Mouse (Mus musculus): Measurements from ENCODE around the gene Trim41. TPM values are rescaled to one million over a fixed set of nuclear protein-coding genes. Genes with fewer than 3 reads are reported as not detected.

The Trim41 gene
- polyA plus RNA-seq, 1 experiment from 2014 or later: 6.3 TPM

DNA sequence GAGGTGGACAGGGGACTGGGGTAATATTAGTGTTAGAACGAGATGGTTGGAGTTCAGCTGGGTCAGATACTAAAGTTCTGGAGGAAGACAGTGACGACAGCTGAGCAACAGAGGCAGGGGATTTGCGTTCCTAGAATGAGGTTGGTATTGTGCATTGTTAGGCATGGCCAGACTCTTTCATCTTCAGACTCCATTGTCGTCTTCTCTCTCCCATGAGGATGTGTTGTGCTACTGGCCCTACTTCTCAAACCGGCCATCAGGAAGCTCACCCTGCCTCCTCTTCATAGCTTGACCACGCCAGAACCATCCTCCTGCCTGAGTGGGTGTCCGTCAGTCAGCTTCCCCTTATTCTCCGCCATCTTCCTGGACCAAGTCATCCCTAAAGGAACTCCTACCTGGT is 58.1 kb downstream of the Trim41 start:
- Histone ChIP-seq H3K36me3 (ENCODE audit: control insufficient read depth, insufficient read depth, low read length) (no peaks in the 10 kb centered on the region), H3K9me3 (ENCODE audit: control insufficient read depth, low read length) (no peaks in the 10 kb centered on the region), H3K4me3 (replicated peaks; ENCODE audit: low read depth, low read length) (no peak overlapping the region), H3K9ac (replicated peaks; ENCODE audit: low read length) (no peak overlapping the region), H3K4me1 (ENCODE audit: control insufficient read depth, insufficient read depth, low read length) (no peaks in the 10 kb centered on the region), H3K4me2 (ENCODE audit: low read length) (no peak overlapping the region), H3K27ac (replicated peaks; ENCODE audit: low read depth, low read length) (no peak overlapping the region), H3K27me3 (ENCODE audit: control insufficient read depth, insufficient read depth, low read length) (no peaks in the 10 kb centered on the region)
- no peak for DNase-seq
- no peak for ATAC-seq (ENCODE audit: low FRiP score, low TSS enrichment)
- WGBS: 84% methylated on average over 8 of the region's 8 CpGs

Other genes starting within 250 kb of the Trim41 start
- 505 and 506 TPM in 2 replicates for gene Rack1, start 17.0 kb downstream of the Trim41 start, polyA plus RNA-seq (2014; fragmentation: Nextera tagmentation; extraction: Ambion mirVana)
- gene Trim7, start 8.8 kb upstream of the Trim41 start, polyA plus RNA-seq (2014; fragmentation: Nextera tagmentation; extraction: Ambion mirVana): 0.75 and 1.6 TPM in 2 replicates
- gene Gm12184, start 9.3 kb upstream of the Trim41 start, polyA plus RNA-seq (2014; fragmentation: Nextera tagmentation; extraction: Ambion mirVana): 3.2 and 4.5 TPM in 2 replicates
- gene Irgm1, start 54.3 kb upstream of the Trim41 start, polyA plus RNA-seq (2014; fragmentation: Nextera tagmentation; extraction: Ambion mirVana): 1.4 and 5.0 TPM in 2 replicates
- 0.34 TPM in 1 of 2 replicates, not detected in the other for gene Gm5431, start 84.9 kb upstream of the Trim41 start, polyA plus RNA-seq (2014; fragmentation: Nextera tagmentation; extraction: Ambion mirVana)
- gene Psme2b, start 128.8 kb upstream of the Trim41 start, polyA plus RNA-seq (2014; fragmentation: Nextera tagmentation; extraction: Ambion mirVana): 1.4 and 1.7 TPM in 2 replicates
- gene Olfr56, start 161.5 kb upstream of the Trim41 start, polyA plus RNA-seq (2014; fragmentation: Nextera tagmentation; extraction: Ambion mirVana): not detected in 2 replicates
- 0.39 TPM in 1 of 2 replicates, not detected in the other for gene 9930111J21Rik1, start 162.0 kb upstream of the Trim41 start, polyA plus RNA-seq (2014; fragmentation: Nextera tagmentation; extraction: Ambion mirVana)
- not detected in 2 replicates for gene Gm12185, start 174.9 kb upstream of the Trim41 start, polyA plus RNA-seq (2014; fragmentation: Nextera tagmentation; extraction: Ambion mirVana)
- gene Tgtp1, start 176.8 kb upstream of the Trim41 start, polyA plus RNA-seq (2014; fragmentation: Nextera tagmentation; extraction: Ambion mirVana): 0.74 TPM in 1 of 2 replicates, not detected in the other
- 0.04 and 0.46 TPM in 2 replicates for gene 9930111J21Rik2, start 233.9 kb upstream of the Trim41 start, polyA plus RNA-seq (2014; fragmentation: Nextera tagmentation; extraction: Ambion mirVana)
- 0.76 TPM in 1 of 2 replicates, not detected in the other for gene Tgtp2, start 246.9 kb upstream of the Trim41 start, polyA plus RNA-seq (2014; fragmentation: Nextera tagmentation; extraction: Ambion mirVana)

Measured in midbrain, embryonic 14.5 days (tissue).